Mouse (Mus musculus) adrenal gland, postnatal 14 days (tissue): ENCODE measurements around the gene Foxo3. TPM values are rescaled to one million over a fixed set of nuclear protein-coding genes. Genes with fewer than 3 reads are reported as not detected.

Experiments
- DNase-seq: peaks from one replicate; pipeline ENCODE4 v3.0.0; 2021; ENCODE audit warnings: mixed read lengths
- total RNA-seq: library from RNA; stranded (reverse); gene quantifications from 2 replicates; pipeline ENCODE4 v1.2.3, GENCODE M21; 2021

Gene Foxo3
- total RNA-seq, 1 experiment from 2014 or later = 49.0 TPM

- peak; percentile 81 for DNase-seq
Observed at GRCm38 (mm10) chr10:42275871-42276501, 569 bp downstream of the Foxo3 start.

DNA sequence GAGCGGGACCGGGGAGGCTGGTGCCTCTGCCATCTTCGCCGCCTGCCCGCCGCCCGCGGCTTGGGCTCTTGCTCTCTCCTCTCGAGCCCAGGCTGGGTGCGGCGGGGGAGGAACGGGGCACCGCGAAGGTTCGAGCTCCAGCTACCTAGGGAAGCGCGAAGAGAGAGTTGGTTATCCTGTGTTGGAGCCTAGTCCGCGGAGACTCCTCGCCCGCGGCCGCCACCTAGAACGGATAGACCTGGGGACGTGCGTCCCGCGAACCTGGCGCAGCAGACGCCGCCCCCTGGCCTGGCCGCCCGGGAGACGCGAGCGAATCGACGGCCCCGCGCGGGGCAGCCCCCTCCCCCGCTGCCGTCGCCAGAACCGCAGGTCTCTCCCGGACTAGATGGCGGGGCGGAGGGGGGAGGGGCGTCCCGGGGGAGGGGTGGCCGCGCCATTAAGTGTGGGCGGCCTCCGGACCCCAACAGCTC, 1.1 kb downstream of the Foxo3 start:
- peak; percentile 72 for DNase-seq

- peak; percentile 63 for DNase-seq
Observed at GRCm38 (mm10) chr10:42274712-42275400, 1.7 kb downstream of the Foxo3 start.

DNA sequence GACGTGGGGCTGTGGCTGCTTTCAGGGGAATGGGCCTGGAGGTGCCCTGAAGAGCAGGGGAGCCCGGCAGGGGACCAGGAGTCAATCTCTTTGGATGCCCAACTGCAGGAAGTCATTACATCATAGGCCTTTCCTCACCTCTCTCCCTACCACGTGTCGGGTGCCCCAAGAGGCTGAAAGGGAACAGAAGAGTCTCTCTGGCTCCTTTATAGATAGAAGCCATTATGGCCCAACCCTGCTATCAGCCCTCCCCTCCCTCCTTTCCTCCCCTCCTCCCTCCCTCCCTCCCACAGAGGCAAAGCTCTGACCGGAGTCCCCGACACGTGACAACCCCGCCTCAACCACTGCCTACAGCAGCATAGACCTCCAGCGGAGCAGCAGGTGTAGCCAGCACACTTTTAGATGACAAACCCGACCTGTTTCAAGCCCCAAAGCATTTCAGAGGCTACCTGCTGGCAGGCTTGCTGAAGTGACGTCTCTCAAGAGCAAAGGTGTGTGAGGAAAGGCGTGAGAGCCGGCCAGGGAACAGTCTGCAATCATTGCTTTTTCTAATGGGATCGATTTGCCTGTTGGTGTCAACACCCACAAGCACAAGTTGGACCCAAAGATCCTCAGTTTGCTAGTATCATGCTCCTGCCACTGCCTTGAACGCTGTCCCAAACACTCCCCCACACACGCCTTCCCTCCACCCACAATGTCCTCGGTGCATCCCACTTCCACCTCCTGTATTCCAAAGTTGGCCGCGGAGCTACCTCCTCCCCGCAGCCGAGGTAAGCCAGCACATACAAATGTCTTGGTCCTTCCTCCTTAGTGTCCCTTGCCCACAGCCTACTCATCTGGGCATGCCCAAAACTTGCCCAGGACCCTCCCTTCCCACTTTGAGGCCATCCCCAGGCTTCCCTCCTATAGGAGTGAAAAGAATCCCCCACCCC, 2.5 kb downstream of the Foxo3 start:
- DNase-seq = peak; percentile 56

- DNase-seq = no peak
Observed at GRCm38 (mm10) chr10:42273403-42273759, 3.2 kb downstream of the Foxo3 start.

DNA sequence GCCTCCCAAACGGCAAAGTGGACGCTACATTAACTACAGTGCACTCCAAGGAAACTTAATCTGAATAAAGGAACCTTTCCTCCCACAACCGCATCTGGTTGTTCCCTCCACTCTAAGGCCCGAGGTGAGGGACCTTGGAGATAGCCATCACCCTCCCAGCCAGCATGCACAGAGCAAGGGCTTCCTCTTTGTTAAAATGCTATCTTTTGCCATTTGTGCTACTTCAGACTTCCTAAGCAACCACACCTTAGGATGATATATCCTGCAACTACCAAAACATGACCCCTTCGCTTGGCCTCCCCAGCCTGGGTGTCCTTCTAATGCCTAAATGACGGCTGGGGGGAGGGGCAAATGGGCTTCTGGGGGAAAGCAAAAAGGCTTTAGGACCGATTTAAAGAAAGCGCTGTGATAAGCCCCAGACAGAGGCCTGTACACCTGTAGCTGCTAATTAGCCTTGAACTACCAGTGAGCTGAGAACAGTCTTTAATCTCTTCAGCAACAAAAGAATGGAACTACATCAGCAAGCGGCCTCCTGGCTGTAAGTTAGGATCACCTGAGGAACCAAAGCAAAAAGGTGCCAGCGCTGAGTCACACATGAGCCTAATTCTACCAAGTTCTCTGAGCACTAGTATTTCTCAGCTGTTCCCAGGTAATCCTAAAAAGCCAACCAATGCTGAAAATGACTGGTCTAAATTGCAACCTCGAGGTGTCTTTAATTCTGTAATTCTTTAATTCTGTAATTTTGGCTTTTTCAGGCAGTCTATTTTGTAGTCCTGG, 4.9 kb downstream of the Foxo3 start:
- DNase-seq = no peak

- DNase-seq = peak; percentile 69
Observed at GRCm38 (mm10) chr10:42270277-42271083, 6.1 kb downstream of the Foxo3 start.

DNA sequence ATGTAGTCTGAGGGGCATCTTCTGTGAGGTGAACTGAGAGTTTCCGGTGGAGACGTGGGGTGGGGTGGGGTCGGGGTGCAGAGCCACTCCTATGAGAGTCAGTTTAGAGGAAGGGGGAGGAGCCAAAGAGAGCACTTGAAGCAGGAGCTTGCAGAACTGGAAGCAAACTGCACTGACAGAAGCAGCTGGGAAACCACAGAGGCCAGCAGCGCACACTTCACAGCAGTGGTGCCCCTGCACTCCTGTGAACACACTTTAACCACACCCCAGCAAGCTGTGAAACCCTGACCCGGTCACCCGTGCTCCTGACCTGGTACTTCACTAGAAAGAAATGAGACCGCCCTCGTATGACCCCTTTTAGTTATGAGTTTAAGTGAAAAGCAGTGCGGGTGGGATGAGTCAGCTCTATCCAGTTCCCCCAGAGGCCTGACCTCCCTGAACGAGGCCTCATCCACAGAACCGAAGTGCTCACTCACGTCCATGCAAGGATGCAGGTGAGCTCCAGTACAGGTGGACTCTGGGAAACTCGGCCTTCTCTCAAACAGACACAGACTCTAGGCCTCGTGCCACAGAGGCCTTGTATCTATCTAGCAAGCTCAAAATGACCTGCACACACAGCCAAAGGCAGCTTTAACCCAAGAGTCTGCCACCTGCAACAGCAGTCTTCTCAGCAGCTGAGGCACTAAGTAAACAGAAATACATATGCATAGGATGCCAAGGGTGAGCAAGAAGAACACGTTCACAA, 7.1 kb downstream of the Foxo3 start:
- peak; percentile 33 for DNase-seq

- DNase-seq = no peak
Observed at GRCm38 (mm10) chr10:42267811-42268545, 8.6 kb downstream of the Foxo3 start.

DNA sequence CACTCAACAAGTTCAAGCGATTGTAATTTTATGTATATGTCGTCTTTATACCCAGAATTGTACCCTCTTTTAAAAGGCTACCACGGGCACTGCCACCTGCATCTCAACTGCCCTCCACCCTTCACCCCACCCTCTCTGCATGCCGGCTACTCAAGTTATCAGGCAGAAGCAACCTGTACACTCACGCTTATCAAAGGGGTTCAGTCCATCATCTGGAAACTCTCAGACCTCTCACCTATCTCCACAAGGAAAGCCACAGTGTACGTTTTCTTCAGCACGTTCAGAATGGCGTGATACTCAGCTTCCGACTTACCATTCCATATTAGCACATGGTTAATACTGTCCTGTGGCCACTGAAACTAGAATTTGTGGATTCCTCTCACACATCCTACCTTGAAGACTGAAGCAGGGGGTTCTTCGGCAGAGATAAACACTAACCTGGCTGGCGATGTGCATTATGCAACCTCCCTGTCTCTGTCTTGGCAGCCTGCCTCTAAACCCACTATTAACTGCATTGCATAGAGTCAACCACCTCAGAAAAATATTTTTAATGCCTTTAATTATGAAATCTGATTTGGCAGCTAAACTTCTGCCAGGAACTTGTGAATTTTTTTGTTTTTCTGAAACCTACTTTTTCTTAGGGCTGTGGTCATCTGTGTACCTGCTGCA, 11.4 kb downstream of the Foxo3 start:
- DNase-seq = no peak

GRCm38 (mm10) chr10:42264195-42264594, 12.4 kb downstream of the Foxo3 start:
- DNase-seq = no peak

DNA sequence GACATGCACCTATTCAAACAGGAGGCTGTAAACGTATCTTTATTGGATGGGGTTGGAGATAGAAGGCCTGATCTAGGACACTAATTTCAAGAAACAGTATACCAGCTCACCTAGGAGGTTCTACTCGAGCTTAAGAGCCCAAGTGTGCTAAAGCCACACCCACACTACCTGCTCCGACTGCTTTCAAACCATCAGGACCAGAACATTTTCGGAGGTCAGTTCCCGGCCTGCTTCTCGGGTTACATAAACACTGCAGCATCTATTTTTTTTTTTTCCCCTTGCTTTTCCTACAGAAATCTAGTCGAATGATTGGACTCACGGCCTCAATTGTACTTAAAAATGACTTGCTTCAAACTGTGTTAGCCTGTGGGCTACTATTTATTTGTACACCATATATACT, 12.9 kb downstream of the Foxo3 start:
- no peak for DNase-seq

- DNase-seq = no peak
Observed at GRCm38 (mm10) chr10:42262061-42262460, 14.5 kb downstream of the Foxo3 start.

GRCm38 (mm10) chr10:42261103-42261502, 15.5 kb downstream of the Foxo3 start:
- DNase-seq = no peak

GRCm38 (mm10) chr10:42260523-42260922, 16.0 kb downstream of the Foxo3 start:
- no peak for DNase-seq

- DNase-seq = peak; percentile 52
Observed at GRCm38 (mm10) chr10:42259602-42260001, 17.0 kb downstream of the Foxo3 start.

DNA sequence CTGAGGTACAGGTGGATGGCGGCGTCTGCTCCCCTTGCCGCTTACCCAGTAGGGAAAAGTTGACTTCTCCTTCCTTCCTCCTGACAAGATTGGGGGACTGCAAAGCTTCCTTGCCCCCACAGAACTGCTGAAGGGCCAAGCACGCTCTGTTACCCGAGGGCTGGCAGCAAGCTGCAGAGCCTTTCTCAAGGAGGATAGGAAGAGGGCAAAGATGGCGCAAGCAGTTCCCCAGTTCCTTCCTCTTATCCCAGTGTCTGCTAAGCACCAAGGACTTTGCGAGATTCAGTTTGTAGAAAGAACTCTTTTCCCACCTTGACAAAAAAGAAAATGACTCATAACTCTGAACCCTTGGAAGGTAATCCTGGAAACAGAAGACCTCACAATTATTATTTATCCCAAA, 18.6 kb downstream of the Foxo3 start:
- no peak for DNase-seq

- DNase-seq = no peak
Observed at GRCm38 (mm10) chr10:42254788-42255187, 21.8 kb downstream of the Foxo3 start.

DNA sequence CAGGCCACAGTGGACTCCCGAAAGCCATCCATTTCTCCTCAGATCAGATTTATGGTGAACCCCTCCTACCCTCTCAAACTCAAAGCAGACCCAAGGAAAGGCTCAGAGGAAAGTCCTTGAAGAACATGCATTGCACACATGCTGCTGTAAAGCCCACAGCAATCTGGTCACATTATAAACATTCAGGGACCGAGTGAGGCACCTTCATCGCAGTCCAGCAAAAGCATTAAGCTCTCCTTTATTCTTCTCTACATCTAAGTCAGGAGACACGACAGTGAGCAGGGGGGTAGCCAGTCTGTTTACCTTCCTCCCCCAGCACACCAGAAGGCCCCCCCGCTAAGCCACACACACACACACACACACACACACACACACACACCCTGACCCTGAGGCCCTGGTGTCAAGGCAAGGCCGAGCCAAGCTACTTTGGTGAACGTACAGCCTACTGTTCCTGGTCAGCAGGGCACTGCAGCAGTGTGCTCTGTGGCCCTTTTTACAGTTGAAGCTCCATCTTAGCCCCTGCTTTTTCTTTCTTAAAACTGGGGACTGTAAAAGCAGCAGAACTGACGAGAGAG, 24.7 kb downstream of the Foxo3 start:
- peak; percentile 54 for DNase-seq
